In genomic region chr19:55414050-55414449, GRCm38 (mm10) we compare ENCODE assay signal across 9 mouse cellular contexts.
DNase-seq lines count a peak whose midpoint lies in the region; ATAC-seq and TF ChIP-seq lines count a peak whose summit lies in the region.
"Had no signal": no experiment of that assay in that cellular context is flagged by ENCODE, and none has a peak within 500 bp of the region (broad histone marks: within the 10 kb centered on the region; RNA-seq: fewer than 3 reads in every experiment).

No protein-coding gene starts in this region.

- H3K9me3 ChIP-seq in hindbrain, embryonic 10.5 days = peaks cover 3% of the 10 kb centered on the region; the same call in 1 of the 2 replicates
- peaks cover 3% of the 10 kb centered on the region; the same call in 1 of the 2 replicates for H3K9me3 ChIP-seq in hindbrain, embryonic 12.5 days (replicated peaks)
- no peaks in the 10 kb centered on the region for H3K9me3 ChIP-seq in CH12.LX (replicated peaks; ENCODE audit: low read length)
- H3K9me3 ChIP-seq in forebrain, embryonic 14.5 days (replicated peaks; ENCODE audit: control insufficient read depth, low read length) = no peaks in the 10 kb centered on the region
- H3K9me3 ChIP-seq in midbrain, embryonic 10.5 days (replicated peaks) = no peaks in the 10 kb centered on the region

- 46% methylated on average over 8 of the region's 8 CpGs for WGBS in hindbrain, embryonic 10.5 days
- 36% methylated on average over 8 of the region's 8 CpGs for WGBS in hindbrain, embryonic 12.5 days
- 20% methylated on average over 8 of the region's 8 CpGs for WGBS in forebrain, embryonic 14.5 days
- WGBS in midbrain, embryonic 10.5 days = 42% methylated on average over 8 of the region's 8 CpGs

- dilution Hi-C loops in CH12.LX (cut with MboI; ENCODE audit: extremely low pct_ligation_motif_present, extremely low pct_unique_long_range_greater_than_20kb, low sequenced_read_pairs) = no loop called here

- no peak overlapping the region for H3K4me3 ChIP-seq in hindbrain, embryonic 10.5 days
- no peak overlapping the region for H3K4me3 ChIP-seq in hindbrain, embryonic 12.5 days
- H3K4me3 ChIP-seq in CH12.LX (replicated peaks in 1 of 3; ENCODE audit: low read depth in 2 of 3, low read length in 2 of 3, poor library complexity in 1 of 3) = no peak overlapping the region
- no peak overlapping the region for H3K4me3 ChIP-seq in forebrain, embryonic 14.5 days (ENCODE audit: low read depth, low read length)
- H3K4me3 ChIP-seq in midbrain, embryonic 10.5 days = no peak overlapping the region
- H3K4me3 ChIP-seq: myocyte had no signal

- H3K4me2 ChIP-seq in hindbrain, embryonic 12.5 days (replicated peaks) = no peak overlapping the region
- no peak overlapping the region for H3K4me2 ChIP-seq in CH12.LX (ENCODE audit: insufficient read depth, low read depth, poor library complexity, severe bottlenecking)
- no peak overlapping the region for H3K4me2 ChIP-seq in forebrain, embryonic 14.5 days (ENCODE audit: low read length)

- in situ Hi-C loops in CH12.LX (cut with MboI; ENCODE audit: low pct_ligation_motif_present, low pct_unique_long_range_greater_than_20kb, low sequenced_read_pairs) = no loop called here

- H3K27me3 ChIP-seq in hindbrain, embryonic 10.5 days (ENCODE audit: insufficient read depth, poor library complexity, severe bottlenecking) = no peaks in the 10 kb centered on the region
- H3K27me3 ChIP-seq in hindbrain, embryonic 12.5 days = no peaks in the 10 kb centered on the region
- H3K27me3 ChIP-seq in CH12.LX (replicated peaks) = no peaks in the 10 kb centered on the region
- no peaks in the 10 kb centered on the region for H3K27me3 ChIP-seq in forebrain, embryonic 14.5 days (replicated peaks; ENCODE audit: control insufficient read depth, insufficient read depth, low read length)
- H3K27me3 ChIP-seq in midbrain, embryonic 10.5 days (ENCODE audit: low read depth, poor library complexity, severe bottlenecking) = no peaks in the 10 kb centered on the region

- no peak for TF ChIP-seq EP300 in CH12.LX (IDR thresholded peaks at IDR 0.05; ENCODE audit: low read length)

- TF ChIP-seq RAD21 in CH12.LX (IDR thresholded peaks at IDR 0.05; ENCODE audit: low read depth, low read length) = peak; percentile 88

- peaks cover 6% of the 10 kb centered on the region; the same call in 1 of the 2 replicates for H3K4me1 ChIP-seq in hindbrain, embryonic 10.5 days (replicated peaks)
- H3K4me1 ChIP-seq in hindbrain, embryonic 12.5 days = no peaks in the 10 kb centered on the region; the same call in 1 of the 2 replicates
- H3K4me1 ChIP-seq in CH12.LX (ENCODE audit: control insufficient read depth in 1 of 2, insufficient read depth in 2 of 2) = no peaks in the 10 kb centered on the region
- peaks cover 7% of the 10 kb centered on the region; the same call in 1 of the 2 replicates for H3K4me1 ChIP-seq in forebrain, embryonic 14.5 days (ENCODE audit: control insufficient read depth, insufficient read depth, low read length)
- peaks cover 47% of the 10 kb centered on the region for H3K4me1 ChIP-seq in midbrain, embryonic 10.5 days

- peak; percentile 57 for DNase-seq in hindbrain, embryonic 10.5 days (ENCODE audit: low spot score)
- peak; percentile 53 for DNase-seq in CH12.LX (ENCODE audit: extremely low read depth)
- DNase-seq in adrenal gland, postnatal 10 days = peak; percentile 59
- peak; percentile 89 for DNase-seq in forebrain, embryonic 14.5 days (ENCODE audit: low spot score)
- peak; percentile 57 to 73 for DNase-seq in kidney, postnatal 25 days
- DNase-seq in midbrain, embryonic 10.5 days (ENCODE audit: low spot score) = peak; percentile 59
- peak; percentile 54 for DNase-seq in thymus, postnatal 14 days

- ATAC-seq in hindbrain, embryonic 12.5 days (ENCODE audit: low FRiP score) = no peak
- peak; percentile 72; the same call in 1 of the 2 replicates for ATAC-seq in forebrain, embryonic 14.5 days

- TF ChIP-seq CTCF in CH12.LX (conservative IDR thresholded peaks at IDR 0.05 in 1 of 2, IDR thresholded peaks at IDR 0.05 in 1 of 2; ENCODE audit: low read depth in 2 of 2, low read length in 2 of 2) = peak; percentile 37 to 77

- no peak overlapping the region for H3K9ac ChIP-seq in hindbrain, embryonic 12.5 days
- no peak overlapping the region for H3K9ac ChIP-seq in CH12.LX (ENCODE audit: insufficient read depth, low read depth)
- no peak overlapping the region for H3K9ac ChIP-seq in forebrain, embryonic 14.5 days (ENCODE audit: low read length)

- no peak for TF ChIP-seq POLR2A in CH12.LX (IDR thresholded peaks at IDR 0.05; ENCODE audit: low read depth, low read length)

- no peak overlapping the region for H3K27ac ChIP-seq in hindbrain, embryonic 10.5 days
- H3K27ac ChIP-seq in hindbrain, embryonic 12.5 days = no peak overlapping the region
- no peak overlapping the region for H3K27ac ChIP-seq in CH12.LX (ENCODE audit: insufficient read depth, low read depth)
- no peak overlapping the region for H3K27ac ChIP-seq in forebrain, embryonic 14.5 days (ENCODE audit: low read depth, low read length)
- H3K27ac ChIP-seq in midbrain, embryonic 10.5 days (replicated peaks) = 0 out of 2 replicates have a peak overlapping the region, but pooled peaks have one; percentile 75

- H3K79me2 ChIP-seq in CH12.LX (replicated peaks; ENCODE audit: control insufficient read depth, extremely low read depth, insufficient read depth, poor library complexity, severe bottlenecking) = no peaks in the 10 kb centered on the region

- H3K36me3 ChIP-seq in hindbrain, embryonic 10.5 days = no peaks in the 10 kb centered on the region
- no peaks in the 10 kb centered on the region for H3K36me3 ChIP-seq in hindbrain, embryonic 12.5 days
- peaks cover 0 to 22% of the 10 kb centered on the region in 2 experiments for H3K36me3 ChIP-seq in CH12.LX (replicated peaks in 1 of 2; ENCODE audit: control insufficient read depth in 1 of 2, insufficient read depth in 1 of 2, low read length in 1 of 2)
- no peaks in the 10 kb centered on the region for H3K36me3 ChIP-seq in forebrain, embryonic 14.5 days (ENCODE audit: control insufficient read depth, insufficient read depth, low read length)
- H3K36me3 ChIP-seq in midbrain, embryonic 10.5 days = no peaks in the 10 kb centered on the region

TF ChIP-seq in CH12.LX, 34 proteins besides CTCF, POLR2A, EP300 and RAD21:
- no peak for TF ChIP-seq MAX (IDR thresholded peaks at IDR 0.05; ENCODE audit: low read length)
- TF ChIP-seq SMC3 (IDR thresholded peaks at IDR 0.05; ENCODE audit: low read depth, low read length) = peak; percentile 75
- no peak for TF ChIP-seq CHD2 (IDR thresholded peaks at IDR 0.05; ENCODE audit: low read length)
- peak; percentile 74 for TF ChIP-seq ELF1 (IDR thresholded peaks at IDR 0.05; ENCODE audit: low read depth, low read length)
